Comparison of ENCODE assay signal across 23 mouse cellular contexts in the genomic region with DNA sequence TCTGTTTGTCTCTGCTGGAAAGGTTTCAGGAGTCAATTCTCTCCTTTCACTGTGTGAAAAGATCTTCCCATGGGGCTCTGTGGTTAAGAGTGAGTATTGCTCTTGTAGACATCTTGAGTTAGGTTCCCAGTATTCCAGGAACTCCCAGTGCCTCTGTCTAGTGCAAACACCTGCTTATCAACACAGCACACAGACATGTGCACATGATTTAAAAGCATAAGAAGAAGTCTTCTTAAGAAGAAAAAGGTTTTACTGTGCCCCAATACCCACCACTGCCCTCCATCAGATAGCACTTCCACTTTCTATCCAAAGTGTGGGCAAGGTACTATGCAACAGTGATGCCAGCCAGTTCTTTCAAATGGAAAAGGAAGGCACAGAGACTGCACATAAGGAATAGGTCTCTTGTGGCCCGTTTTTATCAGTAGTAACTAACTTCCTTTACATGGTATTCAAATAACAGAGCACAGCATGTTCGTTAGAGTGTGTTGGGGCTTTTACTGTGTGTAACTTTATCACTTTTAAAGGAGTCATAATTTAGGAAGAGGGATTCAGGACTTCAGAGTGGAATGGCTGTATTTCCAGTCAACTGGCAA.
DNase-seq lines count a peak whose midpoint lies in the region; ATAC-seq lines count a peak whose summit lies in the region.
"Had no signal": no experiment of that assay in that cellular context is flagged by ENCODE, and none has a peak within 500 bp of the region (broad histone marks: within the 10 kb centered on the region; RNA-seq: fewer than 3 reads in every experiment).

No protein-coding gene starts in this region.

- ATAC-seq in heart, embryonic 12.5 days (ENCODE audit: insufficient number of reproducible peaks, low FRiP score), result no peak
- ATAC-seq in liver, embryonic 12.5 days, result peak; percentile 83
- peak; percentile 43 for ATAC-seq in megakaryocyte progenitor cell, adult 5-6 weeks (replicated peaks; ENCODE audit: poor library complexity)
- ATAC-seq: forebrain, postnatal 0 days; midbrain, embryonic 16.5 days had no signal

- H3K36me3 ChIP-seq in heart, embryonic 12.5 days, result no peaks in the 10 kb centered on the region
- H3K36me3 ChIP-seq in liver, embryonic 12.5 days, result no peaks in the 10 kb centered on the region
- H3K36me3 ChIP-seq: embryonic facial prominence, embryonic 15.5 days; hindbrain, embryonic 12.5 days; limb, embryonic 13.5 days; neural tube, embryonic 15.5 days had no signal

- H3K9ac ChIP-seq in heart, embryonic 12.5 days, result no peak overlapping the region
- H3K9ac ChIP-seq in liver, embryonic 12.5 days, result peak overlapping the region; percentile 29; the same call in 1 of the 2 replicates
- H3K9ac ChIP-seq: embryonic facial prominence, embryonic 15.5 days; forebrain, postnatal 0 days; hindbrain, embryonic 12.5 days; limb, embryonic 13.5 days; lung, embryonic 14.5 days; neural tube, embryonic 15.5 days had no signal

- peak; percentile 12 for DNase-seq in heart, adult 11 months
- peak; percentile 34 for DNase-seq in c-Kit-positive CD71-negative TER-119-negative erythroid progenitor cells, embryonic 14.5 days (ENCODE audit: low read depth)
- DNase-seq in right cerebral cortex, postnatal 4 days, result no peak
- DNase-seq in T-cell, adult 2 months (ENCODE audit: low spot score), result no peak
- no peak for DNase-seq in kidney, postnatal 4 days
- DNase-seq: cerebellum, adult 9-10 months; forebrain, postnatal 0 days; gastrocnemius, postnatal 14 days; heart, adult 2 months; kidney, adult 8-10 months; kidney, postnatal 14 days; lung, embryonic 14.5 days; right cerebral cortex, adult 18-20 months; thymus, adult 2 months had no signal

- WGBS in heart, embryonic 12.5 days, result 44% methylated on average over 2 of the region's 2 CpGs
- WGBS in liver, embryonic 12.5 days (ENCODE audit: insufficient replicate concordance), result 15% methylated on average over 2 of the region's 2 CpGs

- no peaks in the 10 kb centered on the region for H3K27me3 ChIP-seq in heart, embryonic 12.5 days (replicated peaks)
- H3K27me3 ChIP-seq in liver, embryonic 12.5 days (replicated peaks), result no peaks in the 10 kb centered on the region
- H3K27me3 ChIP-seq: embryonic facial prominence, embryonic 15.5 days; hindbrain, embryonic 12.5 days; neural tube, embryonic 15.5 days had no signal

- H3K4me2 ChIP-seq in heart, embryonic 12.5 days, result no peak overlapping the region
- H3K4me2 ChIP-seq in liver, embryonic 12.5 days, result peak overlapping the region; percentile 53
- H3K4me2 ChIP-seq: embryonic facial prominence, embryonic 15.5 days; hindbrain, embryonic 12.5 days; limb, embryonic 13.5 days; lung, embryonic 14.5 days; neural tube, embryonic 15.5 days had no signal

- H3K9me3 ChIP-seq in heart, embryonic 12.5 days (replicated peaks), result no peaks in the 10 kb centered on the region
- H3K9me3 ChIP-seq in liver, embryonic 12.5 days (replicated peaks), result no peaks in the 10 kb centered on the region
- H3K9me3 ChIP-seq: embryonic facial prominence, embryonic 15.5 days; hindbrain, embryonic 12.5 days; limb, embryonic 13.5 days; neural tube, embryonic 15.5 days had no signal

- H3K4me1 ChIP-seq in heart, embryonic 12.5 days (replicated peaks), result peaks cover 19% of the 10 kb centered on the region
- peaks cover 61% of the 10 kb centered on the region for H3K4me1 ChIP-seq in liver, embryonic 12.5 days
- H3K4me1 ChIP-seq: embryonic facial prominence, embryonic 15.5 days had no signal

- no peak overlapping the region for H3K27ac ChIP-seq in heart, embryonic 12.5 days (ENCODE audit: poor library complexity, severe bottlenecking)
- peak overlapping the region; percentile 84 for H3K27ac ChIP-seq in liver, embryonic 12.5 days
- H3K27ac ChIP-seq: embryonic facial prominence, embryonic 15.5 days; heart, adult 2 months; hindbrain, embryonic 12.5 days; layer of hippocampus, adult 2 months; limb, embryonic 13.5 days; neural tube, embryonic 15.5 days had no signal

- no peak overlapping the region for H3K4me3 ChIP-seq in heart, embryonic 12.5 days
- no peak overlapping the region for H3K4me3 ChIP-seq in liver, embryonic 12.5 days
- H3K4me3 ChIP-seq: embryonic facial prominence, embryonic 15.5 days; heart, adult 2 months; hindbrain, embryonic 12.5 days; layer of hippocampus, adult 2 months; limb, embryonic 13.5 days; neural tube, embryonic 15.5 days had no signal

Comparison
In these comparisons a context has a peak if more than half of its experiments do, and no peak if none do; other contexts are left out.
1. DNase-seq: peak in heart, adult 11 months (single experiment) and c-Kit-positive CD71-negative TER-119-negative erythroid progenitor cells, embryonic 14.5 days (single experiment); none in right cerebral cortex, postnatal 4 days (single experiment), T-cell, adult 2 months (single experiment) and kidney, postnatal 4 days (0 of 2).